Mouse (Mus musculus) layer of hippocampus, adult 8-10 months (tissue): Measurements from ENCODE around the gene Plekhh3. TPM values are rescaled to one million over a fixed set of nuclear protein-coding genes. Genes with fewer than 3 reads are reported as not detected.
"Not testable (repeated sequence)": the region's sequence is repeated elsewhere in the genome, so short reads cannot be mapped to it uniquely, and the experiment has no call there.

Source experiments
- DNase-seq, 2 experiments: peaks; one replicate each; pipeline ENCODE4 v3.0.0; 2022; ENCODE audit warnings: low spot score in 2 of 2
- total RNA-seq, 4 experiments: library from RNA; stranded (reverse); gene quantifications; 2 replicates each; pipeline ENCODE4 v1.2.4; 2022

Gene Plekhh3
- total RNA-seq, 4 experiments from 2014 or later = 13.6 to 16.9 (median 15.6) TPM

- DNase-seq = no peak
Observed at GRCm38 (mm10) chr11:101152825-101153224, 18.3 kb downstream of the Plekhh3 start.

DNA sequence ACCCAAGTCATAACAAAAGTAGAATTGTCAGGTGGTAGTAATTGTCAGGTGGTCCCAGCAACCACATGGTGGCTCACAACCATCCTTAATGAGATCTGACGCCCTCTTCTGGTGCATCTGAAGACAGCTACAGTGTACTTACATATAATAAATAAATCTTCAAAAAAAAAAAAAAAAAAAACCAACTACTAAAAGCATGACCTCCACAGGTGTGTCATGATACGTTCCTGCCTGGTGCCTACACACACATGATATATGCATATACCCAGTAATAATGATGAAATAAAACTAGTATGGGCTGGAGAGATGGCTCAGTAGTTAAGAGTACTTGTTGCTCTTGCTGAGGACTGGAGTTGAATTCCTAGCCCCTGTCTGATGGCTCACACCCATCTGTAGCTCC lies 20.1 kb downstream of the Plekhh3 start:
- no peak for DNase-seq

GRCm38 (mm10) chr11:101149178-101150105 lies 21.7 kb downstream of the Plekhh3 start:
- DNase-seq = no peak

GRCm38 (mm10) chr11:101148751-101149150 lies 22.4 kb downstream of the Plekhh3 start:
- no peak for DNase-seq

DNA sequence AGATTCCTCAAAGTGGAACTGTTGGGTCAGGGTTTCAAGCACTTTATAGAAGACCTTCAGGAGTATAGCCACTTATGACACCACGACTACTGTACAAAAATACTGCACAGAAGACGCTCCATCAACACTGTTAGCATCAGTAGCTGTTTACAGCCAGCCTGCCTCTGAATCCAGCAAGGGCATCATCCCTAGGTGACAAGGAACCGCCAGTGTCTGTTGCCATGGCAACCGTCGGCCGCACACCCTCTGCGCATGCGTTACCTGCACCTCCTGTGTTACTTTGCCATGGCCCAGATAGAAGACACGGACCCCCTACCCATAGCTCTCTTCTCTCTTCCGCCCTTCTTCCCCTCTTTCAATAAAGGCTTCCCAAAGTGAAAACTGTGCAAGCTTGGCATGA lies 24.8 kb downstream of the Plekhh3 start:
- no peak for DNase-seq

- DNase-seq = no peak
Observed at GRCm38 (mm10) chr11:101143338-101144225, 27.6 kb downstream of the Plekhh3 start.

GRCm38 (mm10) chr11:101142215-101142967 lies 28.8 kb downstream of the Plekhh3 start:
- DNase-seq = no peak

GRCm38 (mm10) chr11:101141088-101141487 lies 30.1 kb downstream of the Plekhh3 start:
- DNase-seq = no peak

DNA sequence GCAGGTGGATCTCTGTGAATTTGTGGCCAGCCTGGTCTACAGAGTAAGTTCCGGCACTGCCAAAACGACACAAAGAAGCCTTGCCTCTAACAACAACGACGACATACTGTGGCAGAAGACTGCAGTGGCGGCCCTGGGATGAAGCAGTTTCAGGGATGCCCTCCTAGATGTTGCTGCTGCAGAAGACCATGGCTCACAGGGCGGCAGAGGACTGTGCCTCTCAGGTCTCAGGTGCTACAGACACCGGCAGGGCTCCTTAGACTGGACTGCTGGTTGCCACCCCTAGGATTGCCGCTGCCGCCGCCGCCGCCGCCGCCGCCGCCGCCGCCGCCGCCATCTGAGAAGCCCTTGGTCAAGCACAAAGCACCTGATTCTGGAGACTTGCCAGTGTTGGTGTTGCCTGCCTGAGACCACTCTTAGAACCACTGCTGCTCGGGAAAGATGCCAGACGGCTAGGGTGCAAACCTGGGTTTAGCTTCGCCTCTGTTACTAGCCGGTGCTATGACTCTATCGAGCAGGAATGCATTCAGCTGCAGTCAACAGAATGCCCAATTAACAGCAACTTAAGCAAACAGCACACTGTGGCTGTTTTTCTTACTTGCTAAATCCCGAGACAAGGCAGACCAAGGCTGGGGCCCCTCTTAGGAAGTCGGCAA lies 30.9 kb downstream of the Plekhh3 start:
- DNase-seq = no peak

DNA sequence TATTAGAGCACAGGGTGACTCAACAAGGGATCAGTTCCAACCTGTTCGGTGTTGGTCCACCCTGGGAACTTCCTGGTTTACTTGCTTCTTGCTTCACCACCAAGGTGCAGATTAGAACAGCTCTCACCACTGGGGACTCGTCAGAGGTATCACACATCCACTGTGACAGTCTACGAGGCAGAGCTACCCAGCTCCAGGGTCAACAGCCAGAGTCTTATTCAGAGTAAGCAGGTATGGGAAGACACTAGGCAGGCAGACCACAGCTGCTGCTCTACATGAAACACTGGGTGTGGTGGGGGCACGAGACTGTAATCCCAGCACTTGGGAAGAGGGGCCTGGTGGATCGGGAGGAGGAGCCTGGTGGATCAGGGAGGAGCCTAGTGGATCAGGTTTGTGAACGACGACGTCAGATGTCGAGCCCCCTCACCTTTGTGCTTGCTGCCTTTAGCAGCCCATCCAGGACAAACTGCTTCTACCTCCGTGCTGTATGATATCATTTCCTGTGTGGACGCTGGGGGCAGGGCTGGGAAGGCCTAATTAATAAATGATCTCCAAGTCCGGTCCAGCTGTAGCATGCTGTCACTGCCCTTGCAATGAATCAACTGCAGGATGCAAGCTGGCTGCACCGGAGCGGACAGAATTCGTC lies 32.5 kb downstream of the Plekhh3 start:
- DNase-seq = no peak

DNA sequence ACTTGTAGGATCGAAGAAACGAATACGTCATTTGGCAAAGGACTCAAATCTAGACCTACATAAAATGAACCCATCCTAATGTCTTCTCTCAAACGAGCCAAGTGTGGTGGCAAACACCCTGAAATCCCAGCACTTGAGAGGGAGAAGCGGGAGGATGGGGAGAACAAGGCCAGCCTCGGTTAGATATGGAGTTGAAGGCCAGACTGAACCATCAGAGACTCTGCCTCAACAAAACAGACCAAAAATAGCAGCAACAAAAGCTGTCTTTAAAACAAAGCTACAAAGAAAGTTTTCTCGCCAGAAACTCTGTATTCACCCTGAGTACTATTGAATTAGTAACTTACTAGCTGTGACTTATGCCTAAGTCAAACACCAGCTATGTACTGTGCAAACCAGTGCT lies 34.2 kb downstream of the Plekhh3 start:
- no peak for DNase-seq

GRCm38 (mm10) chr11:101134217-101134865 lies 36.8 kb downstream of the Plekhh3 start:
- DNase-seq = no peak

GRCm38 (mm10) chr11:101133037-101133436 lies 38.1 kb downstream of the Plekhh3 start:
- DNase-seq = no peak

GRCm38 (mm10) chr11:101131701-101132100 lies 39.5 kb downstream of the Plekhh3 start:
- no peak for DNase-seq

DNA sequence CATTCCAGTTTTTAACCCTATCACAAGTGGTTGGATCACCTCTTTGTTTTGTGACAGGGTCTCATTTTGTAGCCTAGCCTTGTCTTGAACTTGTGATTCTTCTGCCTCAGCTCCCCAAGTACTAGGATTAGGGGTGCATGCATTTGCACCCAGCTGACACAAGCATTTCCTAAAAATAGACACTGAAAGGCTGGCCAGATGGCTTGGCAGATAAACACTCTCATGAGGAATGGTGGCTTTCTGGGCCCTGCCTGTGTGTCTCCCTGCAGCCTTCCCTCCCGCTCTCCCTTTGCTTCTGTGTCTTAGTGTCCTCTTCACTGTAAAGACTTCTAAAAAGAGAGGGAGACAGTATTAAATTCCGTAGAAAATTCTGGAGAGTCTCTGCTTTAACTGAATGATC lies 40.0 kb downstream of the Plekhh3 start:
- DNase-seq = no peak

- DNase-seq = no peak
Observed at GRCm38 (mm10) chr11:101130056-101130756, 40.9 kb downstream of the Plekhh3 start.

DNA sequence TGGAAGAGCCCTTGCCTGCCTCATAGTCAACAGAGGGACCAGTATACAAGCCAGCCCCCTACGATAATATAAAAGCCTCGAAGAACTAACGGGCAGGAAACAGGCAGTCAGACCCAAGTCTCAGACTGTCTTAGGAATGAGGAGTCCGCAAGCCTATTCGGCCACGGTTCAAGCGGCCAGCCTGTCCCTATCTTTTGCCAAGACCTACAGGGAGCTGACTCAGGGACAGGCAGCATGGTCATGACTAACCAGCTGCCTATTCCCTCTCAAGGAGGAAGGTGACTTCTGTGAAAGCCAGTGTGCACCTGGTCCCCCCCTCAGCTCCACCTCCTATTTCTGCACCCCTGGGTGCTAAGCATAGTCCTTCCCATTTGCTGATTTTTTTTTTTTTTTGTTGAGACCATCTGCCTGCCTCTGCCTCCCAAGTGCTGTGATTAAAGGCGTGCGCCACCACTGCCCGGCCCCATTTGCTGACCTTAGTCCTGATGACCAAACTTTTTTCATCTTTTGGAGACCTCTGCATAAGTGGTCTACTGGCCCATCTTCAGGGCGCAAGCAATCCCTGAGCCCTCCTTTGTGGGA lies 42.1 kb downstream of the Plekhh3 start:
- DNase-seq = no peak

DNA sequence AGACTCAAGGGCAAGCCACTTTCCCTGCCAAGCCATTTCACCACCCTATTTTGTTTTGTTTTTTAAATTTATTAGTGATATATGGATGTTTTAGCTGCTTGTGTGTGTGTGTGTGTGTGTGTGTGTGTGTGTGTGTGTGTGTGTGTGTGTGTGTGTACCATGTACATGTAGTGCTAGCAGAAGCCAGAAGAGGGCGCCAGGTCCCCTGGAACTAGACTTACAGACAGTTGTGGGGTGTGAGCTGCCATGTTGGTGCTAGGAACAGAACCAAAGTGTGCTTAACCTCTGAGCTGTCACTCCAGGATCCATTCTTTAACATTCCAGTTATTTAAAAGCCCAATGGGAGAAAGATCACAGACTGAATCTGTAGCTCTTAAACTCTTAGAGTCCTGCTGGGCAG lies 44.1 kb downstream of the Plekhh3 start:
- no peak for DNase-seq

DNA sequence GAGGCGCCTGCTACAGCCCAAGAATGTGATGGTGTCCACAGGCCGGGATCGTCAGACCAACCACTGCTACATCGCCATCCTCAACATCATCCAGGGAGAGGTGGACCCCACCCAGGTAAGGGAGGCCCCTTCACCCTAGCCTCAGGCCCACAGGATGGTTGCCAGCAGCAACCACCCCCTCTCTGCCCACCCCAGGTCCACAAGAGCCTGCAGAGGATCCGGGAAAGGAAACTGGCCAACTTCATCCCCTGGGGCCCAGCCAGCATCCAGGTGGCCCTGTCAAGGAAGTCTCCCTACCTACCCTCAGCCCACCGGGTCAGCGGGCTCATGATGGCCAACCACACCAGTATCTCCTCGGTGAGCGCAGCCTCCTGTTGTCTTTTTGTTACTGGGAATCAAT lies 46.1 kb downstream of the Plekhh3 start:
- not testable (repeated sequence) for DNase-seq
